8 mouse cellular contexts compared by ENCODE assay signal in genomic region chr4:109000961-109001360, GRCm38 (mm10). TPM values are rescaled to one million over a fixed set of nuclear protein-coding genes. Genes with fewer than 3 reads are reported as not detected.
A peak's percentile ranks its signal among the peaks of the same experiment; 100 is the strongest.
DNase-seq lines count a peak whose midpoint lies in the region; ATAC-seq and TF ChIP-seq lines count a peak whose summit lies in the region.

No protein-coding gene starts in this region.

- no peak for TF ChIP-seq CTCF in MEL (IDR thresholded peaks at IDR 0.05 in 2 of 3, conservative IDR thresholded peaks at IDR 0.05 in 1 of 3; ENCODE audit: control insufficient read depth in 1 of 3, insufficient read depth in 1 of 3, low read depth in 2 of 3, low read length in 3 of 3, poor library complexity in 1 of 3, severe bottlenecking in 1 of 3)
- no peak for TF ChIP-seq CTCF in stomach, postnatal 0 days (IDR thresholded peaks at IDR 0.05; ENCODE audit: low read depth)

- TF ChIP-seq POLR2A in MEL (IDR thresholded peaks at IDR 0.05; ENCODE audit: control insufficient read depth in 1 of 2, insufficient read depth in 1 of 2, low read depth in 1 of 2, low read length in 2 of 2, poor library complexity in 1 of 2): no peak

- no peaks in the 10 kb centered on the region; the same call in 1 of the 2 replicates for H3K36me3 ChIP-seq in heart, embryonic 15.5 days
- peaks cover 3 to 17% of the 10 kb centered on the region in 2 experiments; a peak in 3 of 4 replicates for H3K36me3 ChIP-seq in MEL (ENCODE audit: control insufficient read depth in 1 of 2, insufficient read depth in 2 of 2, low read length in 2 of 2)
- H3K36me3 ChIP-seq in forebrain, embryonic 11.5 days (ENCODE audit: control insufficient read depth, insufficient read depth, low read length): no peaks in the 10 kb centered on the region
- no peaks in the 10 kb centered on the region; the same call in 1 of the 2 replicates for H3K36me3 ChIP-seq in liver, embryonic 11.5 days (ENCODE audit: control insufficient read depth, insufficient read depth, low read length)
- no peaks in the 10 kb centered on the region for H3K36me3 ChIP-seq in stomach, postnatal 0 days (ENCODE audit: control insufficient read depth, insufficient read depth, low read length)

- no peaks in the 10 kb centered on the region for H3K27me3 ChIP-seq in heart, embryonic 15.5 days
- peaks cover 0 to 2% of the 10 kb centered on the region in 2 experiments; a peak in 2 of 4 replicates for H3K27me3 ChIP-seq in MEL (ENCODE audit: control insufficient read depth in 1 of 2, insufficient read depth in 2 of 2, low read length in 2 of 2)
- no peaks in the 10 kb centered on the region for H3K27me3 ChIP-seq in forebrain, embryonic 11.5 days (ENCODE audit: control insufficient read depth, insufficient read depth, low read length)
- H3K27me3 ChIP-seq in liver, embryonic 11.5 days (replicated peaks; ENCODE audit: control insufficient read depth, insufficient read depth, low read length): no peaks in the 10 kb centered on the region
- no peaks in the 10 kb centered on the region for H3K27me3 ChIP-seq in stomach, postnatal 0 days (ENCODE audit: control insufficient read depth, insufficient read depth, low read length)

- peak overlapping the region; percentile 91 for H3K9ac ChIP-seq in heart, embryonic 15.5 days
- peak overlapping the region; percentile 87 for H3K9ac ChIP-seq in MEL (ENCODE audit: control insufficient read depth, low read depth, low read length, poor library complexity, severe bottlenecking)
- H3K9ac ChIP-seq in forebrain, embryonic 11.5 days (ENCODE audit: low read length): peak overlapping the region; percentile 84
- peak overlapping the region; percentile 87 for H3K9ac ChIP-seq in liver, embryonic 11.5 days (ENCODE audit: low read depth, low read length)
- H3K9ac ChIP-seq in stomach, postnatal 0 days (ENCODE audit: low read length): peak overlapping the region; percentile 87

- TF ChIP-seq EP300 in MEL (IDR thresholded peaks at IDR 0.05; ENCODE audit: low read depth in 1 of 2, low read length in 2 of 2): no peak
- no peak for TF ChIP-seq EP300 in stomach, postnatal 0 days (optimal IDR thresholded peaks at IDR 0.05)

- H3K27ac ChIP-seq in heart, embryonic 15.5 days: peak overlapping the region; percentile 95
- H3K27ac ChIP-seq in MEL (ENCODE audit: control insufficient read depth, low read depth, low read length): peak overlapping the region; percentile 66
- H3K27ac ChIP-seq in forebrain, embryonic 11.5 days (ENCODE audit: low read depth, low read length): peak overlapping the region; percentile 71
- H3K27ac ChIP-seq in liver, embryonic 11.5 days (ENCODE audit: low read depth, low read length): peak overlapping the region; percentile 90
- peak overlapping the region; percentile 96 for H3K27ac ChIP-seq in stomach, postnatal 0 days (replicated peaks)

- no peak for DNase-seq in heart, adult 8-10 months (ENCODE audit: low spot score)
- DNase-seq in MEL (ENCODE audit: low read depth, low spot score): no peak
- no peak for DNase-seq in forebrain, embryonic 11.5 days (ENCODE audit: low spot score)
- peak; percentile 68 for DNase-seq in liver, embryonic 11.5 days (ENCODE audit: low spot score)
- no peak for DNase-seq in stomach, postnatal 0 days (ENCODE audit: low spot score)
- no peak for DNase-seq in cerebellum, adult 18-20 months
- no peak for DNase-seq in layer of hippocampus, adult 9-10 months (ENCODE audit: low spot score)

- peak overlapping the region; percentile 93 for H3K4me3 ChIP-seq in heart, embryonic 15.5 days
- H3K4me3 ChIP-seq in MEL (ENCODE audit: control insufficient read depth in 1 of 2, insufficient read depth in 1 of 2, low read depth in 2 of 2, low read length in 2 of 2): peak overlapping the region; percentile 85 to 95
- peak overlapping the region; percentile 87 for H3K4me3 ChIP-seq in forebrain, embryonic 11.5 days (ENCODE audit: low read depth, low read length)
- H3K4me3 ChIP-seq in liver, embryonic 11.5 days (ENCODE audit: low read depth, low read length): peak overlapping the region; percentile 93
- peak overlapping the region; percentile 79 for H3K4me3 ChIP-seq in stomach, postnatal 0 days (ENCODE audit: low read depth, low read length)

- TF ChIP-seq RAD21 in MEL (IDR thresholded peaks at IDR 0.05; ENCODE audit: low read depth, low read length): no peak

- peaks cover 19% of the 10 kb centered on the region for H3K4me1 ChIP-seq in heart, embryonic 15.5 days (replicated peaks)
- peaks cover 0 to 10% of the 10 kb centered on the region in 2 experiments; a peak in 2 of 4 replicates for H3K4me1 ChIP-seq in MEL (ENCODE audit: control insufficient read depth in 1 of 2, insufficient read depth in 2 of 2, low read length in 2 of 2)
- no peaks in the 10 kb centered on the region; the same call in 1 of the 2 replicates for H3K4me1 ChIP-seq in forebrain, embryonic 11.5 days (replicated peaks; ENCODE audit: control insufficient read depth, insufficient read depth, low read length)
- peaks cover 12% of the 10 kb centered on the region for H3K4me1 ChIP-seq in liver, embryonic 11.5 days (replicated peaks; ENCODE audit: control insufficient read depth, insufficient read depth, low read length)
- no peaks in the 10 kb centered on the region for H3K4me1 ChIP-seq in stomach, postnatal 0 days (replicated peaks; ENCODE audit: control insufficient read depth, insufficient read depth)

- H3K79me2 ChIP-seq in MEL (ENCODE audit: control insufficient read depth, insufficient read depth, low read length, poor library complexity): peaks cover 32% of the 10 kb centered on the region

- no peaks in the 10 kb centered on the region for H3K9me3 ChIP-seq in heart, embryonic 15.5 days (replicated peaks)
- H3K9me3 ChIP-seq in MEL (replicated peaks; ENCODE audit: insufficient read depth, low read length): no peaks in the 10 kb centered on the region
- no peaks in the 10 kb centered on the region for H3K9me3 ChIP-seq in forebrain, embryonic 11.5 days (ENCODE audit: control insufficient read depth, low read length)
- no peaks in the 10 kb centered on the region for H3K9me3 ChIP-seq in liver, embryonic 11.5 days (ENCODE audit: control insufficient read depth, low read length)
- no peaks in the 10 kb centered on the region for H3K9me3 ChIP-seq in stomach, postnatal 0 days (ENCODE audit: control insufficient read depth, low read length)

- peak overlapping the region; percentile 89 for H3K4me2 ChIP-seq in heart, embryonic 15.5 days
- peak overlapping the region; percentile 71 for H3K4me2 ChIP-seq in forebrain, embryonic 11.5 days (ENCODE audit: low read depth, low read length, severe bottlenecking)
- peak overlapping the region; percentile 84 for H3K4me2 ChIP-seq in liver, embryonic 11.5 days
- peak overlapping the region; percentile 71 for H3K4me2 ChIP-seq in stomach, postnatal 0 days (replicated peaks; ENCODE audit: low read depth)

- no peak for ATAC-seq in heart, embryonic 15.5 days (replicated peaks; ENCODE audit: insufficient number of reproducible peaks, insufficient read depth, low FRiP score, low read depth)
- ATAC-seq in forebrain, embryonic 11.5 days (replicated peaks; ENCODE audit: low FRiP score): no peak; the same call in 1 of the 2 replicates
- peak; percentile 31 for ATAC-seq in liver, embryonic 11.5 days (replicated peaks; ENCODE audit: low FRiP score)
- ATAC-seq in stomach, postnatal 0 days (ENCODE audit: low FRiP score, low TSS enrichment): no peak

- WGBS in heart, embryonic 15.5 days: under 1% methylated on average over 18 of the region's 18 CpGs
- under 1% methylated on average over 18 of the region's 18 CpGs for WGBS in forebrain, embryonic 11.5 days
- WGBS in liver, embryonic 11.5 days: 0% methylated on average over 18 of the region's 18 CpGs
- WGBS in stomach, postnatal 0 days: 0% methylated on average over 18 of the region's 18 CpGs

TF ChIP-seq in MEL, 35 proteins besides CTCF, POLR2A, EP300 and RAD21:
- TF ChIP-seq MXI1 (IDR thresholded peaks at IDR 0.05; ENCODE audit: low read depth, low read length) (no peak), MYC (IDR thresholded peaks at IDR 0.05; ENCODE audit: low read depth, low read length) (0 out of 2 replicates have a peak, but pooled peaks have one; percentile 5)

RNA-seq across cellular contexts. Expression of gene Nrd1, which starts 0.5 kb away (rescaled TPM):
- polyA plus RNA-seq in heart, embryonic 15.5 days (2015; fragmentation: Nextera tagmentation; extraction: Ambion mirVana): 44.6 and 51.8 TPM in 2 replicates
- total RNA-seq in heart, adult 8-10 months (2022): 100 to 1,000 TPM; 123 to 146 (median 141) TPM
- total RNA-seq in MEL (2012; rRNA removed): 24.2 and 27.7 TPM in 2 replicates
- polyA plus RNA-seq in MEL (2012; ENCODE audit: insufficient read depth in 1 of 2, insufficient read length in 2 of 2, low read depth in 1 of 2, low replicate concordance in 2 of 2, missing spikeins in 1 of 2): 100 to 1,000 TPM in 1 of 2 experiments, 10 to 100 TPM in 1; 72.7 to 883 TPM
- polyA plus RNA-seq in forebrain, embryonic 11.5 days (2014; fragmentation: Nextera tagmentation; extraction: Ambion mirVana): 67.7 and 69.2 TPM in 2 replicates
- 41.3 and 45.0 TPM in 2 replicates for polyA plus RNA-seq in liver, embryonic 11.5 days (2014; fragmentation: Nextera tagmentation; extraction: Ambion mirVana)
- polyA plus RNA-seq in stomach, postnatal 0 days (2015; fragmentation: Nextera tagmentation; extraction: Ambion mirVana): 53.5 and 62.0 TPM in 2 replicates
